Mouse (Mus musculus): ENCODE measurements around the gene Spag9. TPM values are rescaled to one million over a fixed set of nuclear protein-coding genes. Genes with fewer than 3 reads are reported as not detected.

The Spag9 gene
- polyA plus RNA-seq, 1 experiment from 2014 or later = 69.9 TPM

DNA sequence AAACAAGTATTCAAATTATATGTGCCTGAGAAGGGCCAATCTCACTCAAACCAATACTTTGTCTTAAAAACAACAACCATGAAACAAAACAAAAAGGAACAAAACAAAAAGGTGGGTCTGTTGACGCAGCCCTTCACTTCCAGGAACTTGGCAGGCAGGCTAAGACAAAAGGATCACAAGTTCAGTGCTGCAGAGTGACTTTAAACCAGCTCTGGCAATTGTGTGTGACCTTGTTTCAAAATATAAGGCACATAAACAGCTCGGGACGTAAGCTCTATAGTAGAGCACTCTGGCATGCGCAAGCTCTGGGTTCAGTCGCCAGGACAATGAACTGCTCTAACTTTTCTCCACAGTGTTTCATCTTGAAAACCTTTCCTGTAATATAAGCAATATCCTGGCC lies 22.9 kb upstream of the Spag9 start:
- no peaks in the 10 kb centered on the region for H3K9me3 ChIP-seq (ENCODE audit: control insufficient read depth, low read length)
- WGBS = 86% methylated on average over 5 of the region's 5 CpGs
- ATAC-seq (ENCODE audit: low read depth) = no peak

DNA sequence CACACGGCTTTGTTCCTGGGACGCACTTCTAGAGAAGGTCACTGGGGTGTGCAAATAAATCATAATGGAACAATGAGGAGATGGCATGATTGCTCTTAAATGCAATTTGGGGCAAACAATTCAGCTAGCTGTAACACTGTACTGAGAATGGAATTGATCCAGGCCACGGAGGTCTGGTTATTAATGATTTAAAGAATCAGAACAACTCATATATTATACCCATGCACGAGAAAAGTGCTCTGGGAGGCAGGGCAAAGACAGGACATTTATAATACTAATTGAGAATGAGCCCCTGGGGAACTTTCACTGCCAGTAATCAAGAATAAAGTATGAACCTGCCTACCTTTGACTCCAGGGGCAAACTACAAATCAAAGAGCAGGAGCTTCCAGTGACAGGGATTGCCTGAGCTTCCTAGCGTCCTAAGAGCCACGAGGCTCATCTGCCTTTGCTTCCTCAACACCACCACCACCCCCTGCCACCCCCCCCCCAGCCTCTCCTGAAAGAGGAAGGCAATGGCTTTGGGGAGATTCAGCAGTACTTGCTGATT lies 16.3 kb upstream of the Spag9 start:
- DNase-seq (ENCODE audit: low spot score) (no peak), ATAC-seq (ENCODE audit: low read depth) (no peak)
- H3K4me1 ChIP-seq (ENCODE audit: control insufficient read depth, insufficient read depth, low read length) = no peaks in the 10 kb centered on the region

More for the DNA sequence above, 22.9 kb upstream of the Spag9 start:
- H3K4me3 ChIP-seq (ENCODE audit: low read depth, low read length) = no peak overlapping the region
- H3K4me1 ChIP-seq (ENCODE audit: control insufficient read depth, insufficient read depth, low read length) = peaks cover 4% of the 10 kb centered on the region; the same call in 1 of the 2 replicates
- H3K27me3 ChIP-seq (replicated peaks; ENCODE audit: control insufficient read depth, insufficient read depth, low read length) = no peaks in the 10 kb centered on the region
- H3K27ac ChIP-seq (replicated peaks; ENCODE audit: low read depth, low read length) = no peak overlapping the region
- no peak overlapping the region for H3K9ac ChIP-seq (ENCODE audit: low read depth, low read length)
- DNase-seq (ENCODE audit: low spot score) = no peak
- H3K4me2 ChIP-seq (ENCODE audit: low read depth, low read length) = no peak overlapping the region
- no peaks in the 10 kb centered on the region for H3K36me3 ChIP-seq (ENCODE audit: control insufficient read depth, insufficient read depth, low read length)

DNA sequence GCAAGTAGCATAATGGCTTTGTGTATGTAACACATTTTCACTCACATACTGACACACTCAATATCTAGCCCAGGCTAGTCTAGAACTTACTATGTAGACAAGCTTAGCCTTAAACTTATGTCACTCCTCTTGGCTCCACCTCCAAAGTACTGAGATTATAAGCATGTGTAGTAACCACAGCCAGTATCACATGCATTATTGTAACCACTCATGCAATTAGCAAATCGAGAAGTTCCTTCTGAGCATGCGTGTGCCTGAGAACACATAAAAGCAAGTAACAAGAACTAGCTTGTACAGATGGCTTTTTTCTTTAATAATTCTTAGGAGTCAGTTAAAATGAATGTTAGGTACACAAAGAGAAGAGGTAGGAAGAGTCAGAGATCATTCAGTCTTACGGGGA lies 11.3 kb upstream of the Spag9 start:
- Histone ChIP-seq H3K9ac (ENCODE audit: low read depth, low read length) (no peak overlapping the region), H3K4me1 (ENCODE audit: control insufficient read depth, insufficient read depth, low read length) (peaks cover 4% of the 10 kb centered on the region; the same call in 1 of the 2 replicates), H3K36me3 (ENCODE audit: control insufficient read depth, insufficient read depth, low read length) (no peaks in the 10 kb centered on the region), H3K9me3 (ENCODE audit: control insufficient read depth, low read length) (no peaks in the 10 kb centered on the region), H3K4me2 (ENCODE audit: low read depth, low read length) (no peak overlapping the region), H3K27me3 (replicated peaks; ENCODE audit: control insufficient read depth, insufficient read depth, low read length) (no peaks in the 10 kb centered on the region), H3K27ac (replicated peaks; ENCODE audit: low read depth, low read length) (no peak overlapping the region), H3K4me3 (ENCODE audit: low read depth, low read length) (no peak overlapping the region)
- 83% methylated on average over 3 of the region's 3 CpGs for WGBS
- ATAC-seq (ENCODE audit: low read depth) = no peak
- no peak for DNase-seq (ENCODE audit: low spot score)

More for the DNA sequence above, 16.3 kb upstream of the Spag9 start:
- Histone ChIP-seq H3K9ac (ENCODE audit: low read depth, low read length) (no peak overlapping the region), H3K36me3 (ENCODE audit: control insufficient read depth, insufficient read depth, low read length) (no peaks in the 10 kb centered on the region), H3K9me3 (ENCODE audit: control insufficient read depth, low read length) (no peaks in the 10 kb centered on the region), H3K27me3 (replicated peaks; ENCODE audit: control insufficient read depth, insufficient read depth, low read length) (no peaks in the 10 kb centered on the region), H3K4me3 (ENCODE audit: low read depth, low read length) (no peak overlapping the region), H3K27ac (replicated peaks; ENCODE audit: low read depth, low read length) (no peak overlapping the region), H3K4me2 (ENCODE audit: low read depth, low read length) (no peak overlapping the region)
- 46% methylated on average over 6 of the region's 6 CpGs for WGBS

DNA sequence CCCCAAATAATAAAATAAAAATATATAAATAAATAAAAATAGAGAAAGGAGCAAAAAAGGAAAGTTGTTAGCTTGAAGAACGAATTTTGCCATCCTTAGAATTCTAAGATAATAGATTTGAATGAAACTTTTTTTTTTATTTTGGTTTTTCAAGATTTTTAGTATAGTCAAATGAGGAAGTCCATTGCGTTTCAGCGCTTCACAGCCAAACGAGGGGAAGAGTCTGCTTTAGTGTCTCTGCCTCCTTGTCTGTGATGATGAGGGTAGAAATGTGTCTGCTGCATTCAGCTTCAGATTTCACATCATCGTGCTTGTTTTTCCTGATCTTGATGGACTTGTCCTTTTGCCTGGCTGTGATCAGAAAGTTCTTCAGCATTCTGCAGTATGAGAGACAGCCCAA lies 10.6 kb upstream of the Spag9 start:
- ATAC-seq (ENCODE audit: low read depth) (no peak), DNase-seq (ENCODE audit: low spot score) (no peak)
- WGBS = 81% methylated on average over 5 of the region's 5 CpGs
- Histone ChIP-seq H3K4me3 (ENCODE audit: low read depth, low read length) (no peak overlapping the region), H3K9ac (ENCODE audit: low read depth, low read length) (no peak overlapping the region), H3K36me3 (ENCODE audit: control insufficient read depth, insufficient read depth, low read length) (no peaks in the 10 kb centered on the region), H3K4me2 (ENCODE audit: low read depth, low read length) (no peak overlapping the region), H3K27ac (replicated peaks; ENCODE audit: low read depth, low read length) (no peak overlapping the region), H3K9me3 (ENCODE audit: control insufficient read depth, low read length) (no peaks in the 10 kb centered on the region), H3K4me1 (ENCODE audit: control insufficient read depth, insufficient read depth, low read length) (peaks cover 4% of the 10 kb centered on the region; the same call in 1 of the 2 replicates), H3K27me3 (replicated peaks; ENCODE audit: control insufficient read depth, insufficient read depth, low read length) (no peaks in the 10 kb centered on the region)

DNA sequence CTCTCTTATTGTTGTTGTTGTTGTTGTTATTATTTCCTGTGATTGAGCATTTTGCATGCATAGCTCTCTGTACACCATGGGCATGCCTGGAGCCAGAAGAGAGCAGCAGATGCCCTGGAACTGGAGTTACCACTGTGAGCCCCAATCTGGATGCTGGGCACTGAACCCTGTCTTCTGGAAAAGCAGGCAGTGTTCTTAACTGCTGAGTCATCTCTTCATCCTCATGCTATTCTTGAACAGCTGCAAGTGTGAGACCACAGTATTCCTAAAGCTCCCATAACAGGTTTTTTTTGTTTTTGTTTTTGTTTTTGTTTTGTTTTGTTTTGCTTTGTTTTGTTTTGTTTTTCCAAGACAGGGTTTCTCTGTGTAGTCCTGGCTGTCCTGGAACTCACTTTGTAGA lies 9.6 kb upstream of the Spag9 start:
- no peaks in the 10 kb centered on the region for H3K27me3 ChIP-seq (replicated peaks; ENCODE audit: control insufficient read depth, insufficient read depth, low read length)
- no peak overlapping the region for H3K9ac ChIP-seq (ENCODE audit: low read depth, low read length)
- H3K4me2 ChIP-seq (ENCODE audit: low read depth, low read length) = no peak overlapping the region
- peaks cover 4% of the 10 kb centered on the region; the same call in 1 of the 2 replicates for H3K4me1 ChIP-seq (ENCODE audit: control insufficient read depth, insufficient read depth, low read length)
- ATAC-seq (ENCODE audit: low read depth) = no peak
- H3K36me3 ChIP-seq (ENCODE audit: control insufficient read depth, insufficient read depth, low read length) = no peaks in the 10 kb centered on the region
- no peak for DNase-seq (ENCODE audit: low spot score)
- no peak overlapping the region for H3K27ac ChIP-seq (replicated peaks; ENCODE audit: low read depth, low read length)
- no peaks in the 10 kb centered on the region for H3K9me3 ChIP-seq (ENCODE audit: control insufficient read depth, low read length)
- no peak overlapping the region for H3K4me3 ChIP-seq (ENCODE audit: low read depth, low read length)

DNA sequence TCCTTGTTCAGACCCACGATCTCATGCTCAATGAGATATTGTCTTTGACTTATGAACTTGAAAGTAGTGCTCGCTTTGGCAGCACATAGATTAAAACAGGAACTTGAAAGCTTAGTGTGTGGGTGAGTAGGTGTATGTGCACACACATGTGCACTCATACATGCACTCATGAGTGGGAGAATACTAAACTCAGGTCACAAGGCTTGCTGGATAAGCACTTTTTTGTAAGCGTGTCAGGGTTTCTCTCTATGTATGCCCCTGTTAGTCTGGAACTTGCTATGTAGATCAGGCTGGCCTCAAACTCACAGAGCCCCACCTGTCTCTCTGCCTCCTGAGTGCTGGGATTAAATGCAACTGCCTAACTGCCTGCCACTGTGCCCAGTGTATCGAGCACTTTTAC lies 8.9 kb upstream of the Spag9 start:
- no peak for ATAC-seq (ENCODE audit: low read depth)
- H3K9ac ChIP-seq (ENCODE audit: low read depth, low read length) = no peak overlapping the region
- H3K36me3 ChIP-seq (ENCODE audit: control insufficient read depth, insufficient read depth, low read length) = no peaks in the 10 kb centered on the region
- peak overlapping the region; percentile 72; the same call in 1 of the 2 replicates for H3K27ac ChIP-seq (replicated peaks; ENCODE audit: low read depth, low read length)
- H3K27me3 ChIP-seq (replicated peaks; ENCODE audit: control insufficient read depth, insufficient read depth, low read length) = no peaks in the 10 kb centered on the region
- H3K4me1 ChIP-seq (ENCODE audit: control insufficient read depth, insufficient read depth, low read length) = peaks cover 4% of the 10 kb centered on the region; the same call in 1 of the 2 replicates
- H3K9me3 ChIP-seq (ENCODE audit: control insufficient read depth, low read length) = no peaks in the 10 kb centered on the region
- no peak for DNase-seq (ENCODE audit: low spot score)
- no peak overlapping the region for H3K4me2 ChIP-seq (ENCODE audit: low read depth, low read length)
- no peak overlapping the region for H3K4me3 ChIP-seq (ENCODE audit: low read depth, low read length)
- 76% methylated on average over 4 of the region's 4 CpGs for WGBS

DNA sequence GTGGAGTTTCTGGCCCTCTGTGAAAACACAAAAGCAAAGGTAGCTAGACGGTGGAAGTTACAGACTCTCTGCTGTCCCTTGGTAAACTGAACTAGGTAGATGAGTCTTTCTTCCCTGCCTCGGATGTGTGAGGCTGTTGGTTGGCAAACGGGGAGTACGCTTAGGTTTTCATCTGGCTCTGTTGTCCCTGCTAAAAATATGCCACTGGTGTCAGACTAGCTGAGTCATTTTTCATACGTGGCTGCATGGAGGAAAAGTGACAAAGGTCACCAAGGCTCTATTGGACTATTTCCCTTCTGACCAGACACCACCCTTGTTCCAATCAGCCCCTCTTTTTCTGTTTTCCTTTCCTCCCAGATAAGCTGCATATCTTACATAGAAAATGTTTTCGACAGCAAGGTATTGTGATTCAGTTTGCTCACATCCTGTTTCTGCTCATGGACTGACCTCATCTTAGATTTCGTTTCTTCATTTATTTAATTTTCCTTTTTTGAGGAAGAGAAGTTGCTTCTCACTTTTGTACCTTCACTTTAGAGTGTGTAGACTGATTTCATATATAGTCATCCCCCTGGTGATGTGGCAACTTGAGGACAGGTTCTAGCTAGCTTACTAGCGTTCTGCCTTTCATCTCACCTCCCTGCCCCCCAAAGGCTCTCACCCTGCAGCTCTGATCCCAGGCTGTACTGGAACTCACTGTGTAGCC lies 8.1 kb upstream of the Spag9 start:
- Histone ChIP-seq H3K27ac (replicated peaks; ENCODE audit: low read depth, low read length) (peak overlapping the region; percentile 72), H3K9me3 (ENCODE audit: control insufficient read depth, low read length) (no peaks in the 10 kb centered on the region), H3K4me3 (ENCODE audit: low read depth, low read length) (no peak overlapping the region), H3K4me2 (ENCODE audit: low read depth, low read length) (no peak overlapping the region), H3K27me3 (replicated peaks; ENCODE audit: control insufficient read depth, insufficient read depth, low read length) (no peaks in the 10 kb centered on the region), H3K9ac (ENCODE audit: low read depth, low read length) (no peak overlapping the region), H3K4me1 (ENCODE audit: control insufficient read depth, insufficient read depth, low read length) (peaks cover 4% of the 10 kb centered on the region; the same call in 1 of the 2 replicates), H3K36me3 (ENCODE audit: control insufficient read depth, insufficient read depth, low read length) (no peaks in the 10 kb centered on the region)
- no peak for ATAC-seq (ENCODE audit: low read depth)
- no peak for DNase-seq (ENCODE audit: low spot score)
- 73% methylated on average over 8 of the region's 8 CpGs for WGBS

DNA sequence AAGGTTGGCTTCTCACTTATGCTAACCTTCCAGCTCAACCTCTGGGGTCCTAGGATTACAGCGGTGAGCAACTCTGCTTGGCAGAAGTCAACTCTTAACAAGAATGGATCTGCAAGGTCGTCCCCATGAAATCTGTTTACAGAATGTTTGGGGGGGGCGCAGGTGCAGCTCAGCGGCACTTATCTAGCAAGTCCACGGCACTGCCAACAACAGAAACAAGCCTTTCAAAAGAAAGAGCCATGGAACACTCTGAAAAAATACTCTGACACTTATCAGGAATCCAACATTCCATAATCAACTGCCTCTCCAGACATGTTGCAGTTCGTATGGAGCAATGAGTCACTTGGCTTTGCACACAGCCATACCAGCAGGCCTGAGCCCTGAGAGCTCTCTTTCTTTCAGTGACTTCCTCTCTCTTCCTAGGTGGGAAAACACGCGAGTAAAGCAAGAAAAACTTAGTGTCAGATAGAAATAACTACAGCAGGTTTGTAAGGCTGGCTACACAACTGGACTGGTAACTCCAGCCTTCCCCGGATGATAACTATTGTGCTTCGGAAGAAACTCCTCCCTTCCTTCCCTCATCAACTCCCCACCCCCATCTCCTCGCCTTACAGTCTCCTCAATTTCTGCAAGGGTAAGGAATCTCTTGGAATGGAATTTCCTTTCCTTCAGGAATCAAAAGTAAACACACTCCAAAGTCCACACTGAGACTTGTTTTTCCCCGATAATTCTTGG lies 7.4 kb upstream of the Spag9 start:
- peak overlapping the region; percentile 72 for H3K27ac ChIP-seq (replicated peaks; ENCODE audit: low read depth, low read length)
- H3K27me3 ChIP-seq (replicated peaks; ENCODE audit: control insufficient read depth, insufficient read depth, low read length) = no peaks in the 10 kb centered on the region
- DNase-seq (ENCODE audit: low spot score) (peak; percentile 32), ATAC-seq (ENCODE audit: low read depth) (no peak)
- H3K9me3 ChIP-seq (ENCODE audit: control insufficient read depth, low read length) = no peaks in the 10 kb centered on the region
- no peaks in the 10 kb centered on the region for H3K36me3 ChIP-seq (ENCODE audit: control insufficient read depth, insufficient read depth, low read length)
- no peak overlapping the region for H3K4me2 ChIP-seq (ENCODE audit: low read depth, low read length)
- WGBS = 50% methylated on average over 12 of the region's 12 CpGs
- no peak overlapping the region for H3K4me3 ChIP-seq (ENCODE audit: low read depth, low read length)
- no peak overlapping the region for H3K9ac ChIP-seq (ENCODE audit: low read depth, low read length)
- H3K4me1 ChIP-seq (ENCODE audit: control insufficient read depth, insufficient read depth, low read length) = peaks cover 4% of the 10 kb centered on the region; the same call in 1 of the 2 replicates
